Mouse (Mus musculus) liver, embryonic 11.5 days (tissue): Measurements from ENCODE around the gene Nap1l1. TPM values are rescaled to one million over a fixed set of nuclear protein-coding genes. Genes with fewer than 3 reads are reported as not detected.
A peak's percentile ranks its signal among the peaks of the same experiment; 100 is the strongest.

Experiments used
- ATAC-seq: fragments of 200-750 bp; cut with Nextera tagmentation; replicated peaks from 2 replicates; pipeline ENCODE4 v1.8.0; 2017; ENCODE audit warnings: moderate number of reproducible peaks, mild to moderate bottlenecking, moderate TSS enrichment, moderate library complexity; ENCODE audit not compliant: low FRiP score
- DNase-seq: peaks from one replicate; pipeline ENCODE4 v3.0.0-alpha.2; 2017; ENCODE audit warnings: low spot score
- H3K27ac ChIP-seq: fragments of 300-500 bp; sonication (generic); 2 replicates; pipeline ENCODE4 v1.5.1; 2014; ENCODE audit warnings: mild to moderate bottlenecking, low read depth, low read length, control low read depth
- H3K27me3 ChIP-seq: fragments of 300-500 bp; sonication (generic); replicated peaks from 2 replicates; pipeline ENCODE4 v1.6.1; 2014; ENCODE audit warnings: low read length, mixed read lengths; ENCODE audit not compliant: control insufficient read depth, insufficient read depth
- H3K36me3 ChIP-seq: fragments of 300-500 bp; sonication (generic); 2 replicates; pipeline ENCODE4 v1.6.1; 2014; ENCODE audit warnings: mild to moderate bottlenecking, low read length, moderate library complexity, mixed read lengths; ENCODE audit not compliant: control insufficient read depth, insufficient read depth
- H3K4me1 ChIP-seq: fragments of 300-500 bp; sonication (generic); replicated peaks from 2 replicates; pipeline ENCODE4 v1.6.1; 2014; ENCODE audit warnings: low read length, mixed read lengths; ENCODE audit not compliant: control insufficient read depth, insufficient read depth
- H3K4me2 ChIP-seq: fragments of 300-500 bp; sonication (generic); 2 replicates; pipeline ENCODE4 v1.6.1; 2014; ENCODE audit warnings: mild to moderate bottlenecking, control low read depth, moderate library complexity
- H3K4me3 ChIP-seq: fragments of 300-500 bp; sonication (generic); 2 replicates; pipeline ENCODE4 v1.5.1; 2014; ENCODE audit warnings: low read depth, low read length, control low read depth
- H3K9ac ChIP-seq: fragments of 300-500 bp; sonication (generic); 2 replicates; pipeline ENCODE4 v1.6.1; 2014; ENCODE audit warnings: low read depth, low read length, control low read depth
- H3K9me3 ChIP-seq: fragments of 300-500 bp; sonication (generic); 2 replicates; pipeline ENCODE4 v1.6.1; 2016; ENCODE audit warnings: low read length, inconsistent platforms, mixed read lengths; ENCODE audit not compliant: control insufficient read depth
- WGBS: fragments of 180-500 bp; shearing (Covaris S2); extraction: QIAGEN DNeasy Blood & Tissue Kit; methylation state at CpG from one replicate; pipeline ENCODE4 v1.1.7; 2014; 5-methylcytosine and 5-hydroxymethylcytosine counted together
- polyA plus RNA-seq: library from polyadenylated mRNA; unstranded; fragments of >200 nt; fragmentation: Nextera tagmentation; extraction: Ambion mirVana; gene quantifications from 2 replicates; pipeline ENCODE4 v1.2.1, GENCODE M21; 2014

Nap1l1 gene
- polyA plus RNA-seq, 1 experiment from 2014 or later = 313 TPM

GRCm38 (mm10) chr10:111451683-111452322, 21.2 kb upstream of the Nap1l1 start:
- H3K4me1 ChIP-seq = peaks cover 8% of the 10 kb centered on the region
- no peaks in the 10 kb centered on the region for H3K27me3 ChIP-seq
- 30% methylated on average over 1 of the region's 1 CpGs for WGBS
- H3K4me3 ChIP-seq = no peak overlapping the region
- H3K9me3 ChIP-seq = no peaks in the 10 kb centered on the region
- H3K9ac ChIP-seq = no peak overlapping the region
- no peaks in the 10 kb centered on the region for H3K36me3 ChIP-seq
- H3K27ac ChIP-seq = no peak overlapping the region
- ATAC-seq (peak; percentile 97), DNase-seq (no peak)
- H3K4me2 ChIP-seq = no peak overlapping the region

- Histone ChIP-seq H3K4me3 (no peak overlapping the region), H3K4me1 (peaks cover 8% of the 10 kb centered on the region), H3K27ac (no peak overlapping the region), H3K9me3 (no peaks in the 10 kb centered on the region), H3K36me3 (no peaks in the 10 kb centered on the region), H3K9ac (no peak overlapping the region), H3K4me2 (no peak overlapping the region), H3K27me3 (no peaks in the 10 kb centered on the region)
- DNase-seq = no peak
- 85% methylated on average over 11 of the region's 11 CpGs for WGBS
- ATAC-seq = no peak
Measured at GRCm38 (mm10) chr10:111452426-111452825, 20.6 kb upstream of the Nap1l1 start.

GRCm38 (mm10) chr10:111454698-111455308, 18.2 kb upstream of the Nap1l1 start:
- peaks cover 8% of the 10 kb centered on the region for H3K4me1 ChIP-seq
- H3K36me3 ChIP-seq = no peaks in the 10 kb centered on the region
- no peaks in the 10 kb centered on the region for H3K27me3 ChIP-seq
- H3K9me3 ChIP-seq = no peaks in the 10 kb centered on the region
- ATAC-seq (no peak), DNase-seq (no peak)
- no peak overlapping the region for H3K27ac ChIP-seq
- no peak overlapping the region for H3K4me3 ChIP-seq
- no peak overlapping the region for H3K9ac ChIP-seq
- no peak overlapping the region for H3K4me2 ChIP-seq
- WGBS = 60% methylated on average over 8 of the region's 8 CpGs

- no peaks in the 10 kb centered on the region for H3K4me1 ChIP-seq
- H3K4me2 ChIP-seq = no peak overlapping the region
- no peaks in the 10 kb centered on the region for H3K9me3 ChIP-seq
- H3K27me3 ChIP-seq = no peaks in the 10 kb centered on the region
- DNase-seq = no peak
- no peak overlapping the region for H3K27ac ChIP-seq
- no peaks in the 10 kb centered on the region for H3K36me3 ChIP-seq
- no peak overlapping the region for H3K9ac ChIP-seq
- H3K4me3 ChIP-seq = no peak overlapping the region
- no peak for ATAC-seq
- 75% methylated on average over 7 of the region's 7 CpGs for WGBS
Measured at GRCm38 (mm10) chr10:111458088-111458487, 14.9 kb upstream of the Nap1l1 start.

GRCm38 (mm10) chr10:111459040-111459439, 14.0 kb upstream of the Nap1l1 start:
- H3K4me3 ChIP-seq = no peak overlapping the region
- H3K9ac ChIP-seq = no peak overlapping the region
- 84% methylated on average over 9 of the region's 9 CpGs for WGBS
- no peaks in the 10 kb centered on the region for H3K9me3 ChIP-seq
- no peaks in the 10 kb centered on the region for H3K4me1 ChIP-seq
- H3K36me3 ChIP-seq = no peaks in the 10 kb centered on the region
- no peaks in the 10 kb centered on the region for H3K27me3 ChIP-seq
- DNase-seq = no peak
- no peak overlapping the region for H3K4me2 ChIP-seq
- H3K27ac ChIP-seq = no peak overlapping the region
- ATAC-seq = no peak

- Histone ChIP-seq H3K4me1 (no peaks in the 10 kb centered on the region), H3K27ac (no peak overlapping the region), H3K9ac (no peak overlapping the region), H3K27me3 (no peaks in the 10 kb centered on the region), H3K9me3 (no peaks in the 10 kb centered on the region), H3K4me2 (no peak overlapping the region), H3K36me3 (no peaks in the 10 kb centered on the region), H3K4me3 (no peak overlapping the region)
- 90% methylated on average over 3 of the region's 3 CpGs for WGBS
- ATAC-seq = no peak
- DNase-seq = no peak
Measured at GRCm38 (mm10) chr10:111459874-111460273, 13.1 kb upstream of the Nap1l1 start.

- WGBS = 38% methylated on average over 4 of the region's 4 CpGs
- H3K36me3 ChIP-seq = no peaks in the 10 kb centered on the region
- H3K27ac ChIP-seq = no peak overlapping the region
- DNase-seq (no peak), ATAC-seq (no peak)
- H3K4me2 ChIP-seq = no peak overlapping the region
- no peaks in the 10 kb centered on the region for H3K9me3 ChIP-seq
- peaks cover 2% of the 10 kb centered on the region; the same call in 1 of the 2 replicates for H3K4me1 ChIP-seq
- no peak overlapping the region for H3K4me3 ChIP-seq
- H3K9ac ChIP-seq = no peak overlapping the region
- no peaks in the 10 kb centered on the region for H3K27me3 ChIP-seq
Measured at GRCm38 (mm10) chr10:111460381-111460780, 12.6 kb upstream of the Nap1l1 start.

GRCm38 (mm10) chr10:111464833-111465232, 8.2 kb upstream of the Nap1l1 start:
- Histone ChIP-seq H3K4me1 (peaks cover 3% of the 10 kb centered on the region; the same call in 1 of the 2 replicates), H3K4me3 (no peak overlapping the region), H3K4me2 (no peak overlapping the region), H3K9me3 (no peaks in the 10 kb centered on the region), H3K9ac (no peak overlapping the region), H3K27me3 (no peaks in the 10 kb centered on the region), H3K27ac (no peak overlapping the region), H3K36me3 (no peaks in the 10 kb centered on the region)
- WGBS = 70% methylated on average over 1 of the region's 1 CpGs
- no peak for DNase-seq
- ATAC-seq = no peak

GRCm38 (mm10) chr10:111465409-111465808, 7.6 kb upstream of the Nap1l1 start:
- peak; percentile 71 for ATAC-seq
- 35% methylated on average over 2 of the region's 2 CpGs for WGBS

More at GRCm38 (mm10) chr10:111465409-111465808, 7.6 kb upstream of the Nap1l1 start:
- H3K4me1 ChIP-seq = peaks cover 3% of the 10 kb centered on the region; the same call in 1 of the 2 replicates
- 0 out of 2 replicates have a peak overlapping the region, but pooled peaks have one; percentile 22 for H3K4me2 ChIP-seq
- no peak overlapping the region for H3K4me3 ChIP-seq
- no peaks in the 10 kb centered on the region for H3K36me3 ChIP-seq
- no peaks in the 10 kb centered on the region for H3K27me3 ChIP-seq
- H3K27ac ChIP-seq = no peak overlapping the region
- no peak for DNase-seq
- H3K9ac ChIP-seq = no peak overlapping the region
- H3K9me3 ChIP-seq = no peaks in the 10 kb centered on the region
